Comparison of ENCODE assay signal across 25 mouse cellular contexts in genomic region chr11:49645677-49646076, GRCm38 (mm10). TPM values are rescaled to one million over a fixed set of nuclear protein-coding genes. Genes with fewer than 3 reads are reported as not detected.
A peak's percentile ranks its signal among the peaks of the same experiment; 100 is the strongest.
DNase-seq lines count a peak whose midpoint lies in the region; ATAC-seq and TF ChIP-seq lines count a peak whose summit lies in the region.
"Had no signal": no experiment of that assay in that cellular context is flagged by ENCODE, and none has a peak within 500 bp of the region (broad histone marks: within the 10 kb centered on the region; RNA-seq: fewer than 3 reads in every experiment).

No protein-coding gene starts in this region.

- ATAC-seq in hindbrain, postnatal 0 days: peak; percentile 30; the same call in 1 of the 2 replicates
- no peak for ATAC-seq in hindbrain, embryonic 16.5 days
- 0 out of 2 replicates have a peak, but pooled peaks have one; percentile 12 for ATAC-seq in liver, embryonic 11.5 days (replicated peaks; ENCODE audit: low FRiP score)
- no peak for ATAC-seq in liver, embryonic 12.5 days
- ATAC-seq: forebrain, embryonic 15.5 days; inflammation-experienced regulatory T-cells, adult 6 months had no signal

- no peaks in the 10 kb centered on the region for H3K9me3 ChIP-seq in heart, embryonic 10.5 days
- H3K9me3 ChIP-seq in hindbrain, postnatal 0 days (ENCODE audit: low read length): no peaks in the 10 kb centered on the region
- H3K9me3 ChIP-seq in hindbrain, embryonic 16.5 days (ENCODE audit: control insufficient read depth, low read length): no peaks in the 10 kb centered on the region
- no peaks in the 10 kb centered on the region for H3K9me3 ChIP-seq in liver, embryonic 11.5 days (ENCODE audit: control insufficient read depth, low read length)
- no peaks in the 10 kb centered on the region for H3K9me3 ChIP-seq in liver, embryonic 12.5 days (replicated peaks)
- H3K9me3 ChIP-seq: embryonic facial prominence, embryonic 12.5 days; forebrain, embryonic 15.5 days; heart, embryonic 15.5 days; hindbrain, embryonic 12.5 days had no signal

- peak overlapping the region; percentile 52; the same call in 1 of the 2 replicates for H3K27ac ChIP-seq in heart, embryonic 10.5 days
- no peak overlapping the region for H3K27ac ChIP-seq in hindbrain, postnatal 0 days
- no peak overlapping the region for H3K27ac ChIP-seq in hindbrain, embryonic 16.5 days (ENCODE audit: low read depth, low read length)
- no peak overlapping the region for H3K27ac ChIP-seq in liver, embryonic 11.5 days (ENCODE audit: low read depth, low read length)
- no peak overlapping the region for H3K27ac ChIP-seq in liver, embryonic 12.5 days
- H3K27ac ChIP-seq: embryonic facial prominence, embryonic 12.5 days; forebrain, embryonic 15.5 days; heart, embryonic 15.5 days; hindbrain, embryonic 12.5 days had no signal

- no peak overlapping the region for H3K4me3 ChIP-seq in heart, embryonic 10.5 days
- H3K4me3 ChIP-seq in hindbrain, postnatal 0 days (ENCODE audit: low read length): no peak overlapping the region
- H3K4me3 ChIP-seq in hindbrain, embryonic 16.5 days (ENCODE audit: low read length): no peak overlapping the region
- H3K4me3 ChIP-seq in liver, embryonic 11.5 days (ENCODE audit: low read depth, low read length): no peak overlapping the region
- no peak overlapping the region for H3K4me3 ChIP-seq in liver, embryonic 12.5 days
- H3K4me3 ChIP-seq: embryonic facial prominence, embryonic 12.5 days; forebrain, embryonic 15.5 days; heart, embryonic 15.5 days; hindbrain, embryonic 12.5 days had no signal

- peaks cover 8% of the 10 kb centered on the region; the same call in 1 of the 2 replicates for H3K36me3 ChIP-seq in heart, embryonic 10.5 days
- H3K36me3 ChIP-seq in hindbrain, postnatal 0 days (ENCODE audit: insufficient read depth, low read length): no peaks in the 10 kb centered on the region
- no peaks in the 10 kb centered on the region for H3K36me3 ChIP-seq in hindbrain, embryonic 16.5 days (ENCODE audit: control insufficient read depth, insufficient read depth, low read length)
- no peaks in the 10 kb centered on the region for H3K36me3 ChIP-seq in liver, embryonic 11.5 days (ENCODE audit: control insufficient read depth, insufficient read depth, low read length)
- H3K36me3 ChIP-seq in liver, embryonic 12.5 days: no peaks in the 10 kb centered on the region
- H3K36me3 ChIP-seq: embryonic facial prominence, embryonic 12.5 days; forebrain, embryonic 15.5 days; heart, embryonic 15.5 days; hindbrain, embryonic 12.5 days had no signal

- H3K4me1 ChIP-seq in heart, embryonic 10.5 days: peaks cover 11% of the 10 kb centered on the region
- no peaks in the 10 kb centered on the region for H3K4me1 ChIP-seq in hindbrain, postnatal 0 days (ENCODE audit: insufficient read depth, low read length)
- H3K4me1 ChIP-seq in hindbrain, embryonic 16.5 days (ENCODE audit: control insufficient read depth, insufficient read depth, low read depth, low read length): no peaks in the 10 kb centered on the region
- peaks cover 6% of the 10 kb centered on the region for H3K4me1 ChIP-seq in liver, embryonic 11.5 days (replicated peaks; ENCODE audit: control insufficient read depth, insufficient read depth, low read length)
- peaks cover 11% of the 10 kb centered on the region for H3K4me1 ChIP-seq in liver, embryonic 12.5 days
- H3K4me1 ChIP-seq: forebrain, embryonic 15.5 days; hindbrain, embryonic 12.5 days had no signal

- H3K4me2 ChIP-seq in hindbrain, postnatal 0 days (ENCODE audit: low read depth, low read length): no peak overlapping the region
- no peak overlapping the region for H3K4me2 ChIP-seq in hindbrain, embryonic 16.5 days (ENCODE audit: low read length)
- no peak overlapping the region for H3K4me2 ChIP-seq in liver, embryonic 11.5 days
- H3K4me2 ChIP-seq in liver, embryonic 12.5 days: no peak overlapping the region
- H3K4me2 ChIP-seq: embryonic facial prominence, embryonic 12.5 days; forebrain, embryonic 15.5 days; heart, embryonic 15.5 days; hindbrain, embryonic 12.5 days had no signal

- no peak for DNase-seq in heart, embryonic 10.5 days (ENCODE audit: low spot score)
- no peak for DNase-seq in heart, postnatal 10 days
- no peak for DNase-seq in hindbrain, postnatal 0 days (ENCODE audit: low spot score)
- no peak for DNase-seq in liver, embryonic 11.5 days (ENCODE audit: low spot score)
- peak; percentile 60 for DNase-seq in testis, postnatal 10 days (ENCODE audit: low spot score)
- no peak for DNase-seq in testis, postnatal 14 days (ENCODE audit: low spot score)
- DNase-seq: adrenal gland, postnatal 10 days; cerebellum, adult 11 months; cerebellum, adult 8-10 months; cerebellum, postnatal 25 days; gastrocnemius, postnatal 10 days; heart, postnatal 4 days had no signal

- WGBS in heart, embryonic 10.5 days: 40% methylated on average over 8 of the region's 8 CpGs
- 72% methylated on average over 8 of the region's 8 CpGs for WGBS in hindbrain, postnatal 0 days
- WGBS in hindbrain, embryonic 16.5 days: 52% methylated on average over 7 of the region's 8 CpGs
- 50% methylated on average over 7 of the region's 8 CpGs for WGBS in liver, embryonic 11.5 days
- 44% methylated on average over 8 of the region's 8 CpGs for WGBS in liver, embryonic 12.5 days (ENCODE audit: insufficient replicate concordance)

- intact Hi-C loops in heart, postnatal 10 days (cut with DNase I): no loop called here

- no peak for TF ChIP-seq CTCF in hindbrain, postnatal 0 days (IDR thresholded peaks at IDR 0.05; ENCODE audit: low read depth)

- no peaks in the 10 kb centered on the region for H3K27me3 ChIP-seq in heart, embryonic 10.5 days (ENCODE audit: insufficient read depth, poor library complexity, severe bottlenecking)
- H3K27me3 ChIP-seq in hindbrain, postnatal 0 days (ENCODE audit: insufficient read depth, low read length): no peaks in the 10 kb centered on the region
- H3K27me3 ChIP-seq in hindbrain, embryonic 16.5 days (replicated peaks; ENCODE audit: control insufficient read depth, insufficient read depth, low read length): no peaks in the 10 kb centered on the region
- no peaks in the 10 kb centered on the region for H3K27me3 ChIP-seq in liver, embryonic 11.5 days (replicated peaks; ENCODE audit: control insufficient read depth, insufficient read depth, low read length)
- H3K27me3 ChIP-seq in liver, embryonic 12.5 days (replicated peaks): peaks cover 5% of the 10 kb centered on the region; the same call in 1 of the 2 replicates
- H3K27me3 ChIP-seq: embryonic facial prominence, embryonic 12.5 days; forebrain, embryonic 15.5 days; heart, embryonic 15.5 days; hindbrain, embryonic 12.5 days had no signal

- H3K9ac ChIP-seq in hindbrain, postnatal 0 days (replicated peaks; ENCODE audit: low read length): no peak overlapping the region
- H3K9ac ChIP-seq in hindbrain, embryonic 16.5 days (ENCODE audit: low read depth, low read length): no peak overlapping the region
- no peak overlapping the region for H3K9ac ChIP-seq in liver, embryonic 11.5 days (ENCODE audit: low read depth, low read length)
- H3K9ac ChIP-seq in liver, embryonic 12.5 days: no peak overlapping the region
- H3K9ac ChIP-seq: embryonic facial prominence, embryonic 12.5 days; forebrain, embryonic 15.5 days; heart, embryonic 15.5 days; hindbrain, embryonic 12.5 days had no signal

RNA-seq across cellular contexts. Expression of gene Scgb3a1, which starts 17.7 kb away (rescaled TPM):
- polyA plus RNA-seq in heart, embryonic 10.5 days (2016; fragmentation: Nextera tagmentation; extraction: Ambion mirVana): 0.30 and 1.3 TPM in 2 replicates
- total RNA-seq in heart, postnatal 10 days (2021): 10 to 100 TPM in 1 of 2 experiments, not detected in 1; 15.7 TPM
- not detected in 2 replicates for total RNA-seq in hindbrain, postnatal 0 days (2014; rRNA removed)
- polyA plus RNA-seq in hindbrain, postnatal 0 days (2015; fragmentation: Nextera tagmentation; extraction: Ambion mirVana): 0.33 and 0.55 TPM in 2 replicates
- not detected in 2 replicates for polyA plus RNA-seq in hindbrain, embryonic 16.5 days (2015; fragmentation: Nextera tagmentation; extraction: Ambion mirVana)
- not detected in 2 replicates for polyA plus RNA-seq in liver, embryonic 11.5 days (2014; fragmentation: Nextera tagmentation; extraction: Ambion mirVana)
- not detected in 2 replicates for polyA plus RNA-seq in liver, embryonic 12.5 days (2016; fragmentation: Nextera tagmentation; extraction: Ambion mirVana)
- total RNA-seq: adrenal gland, postnatal 10 days; adrenal gland, postnatal 4 days; gastrocnemius, postnatal 10 days; heart, postnatal 4 days; MEL had no signal
- polyA plus RNA-seq: brain, embryonic 14.5 days; C2C12; cortical plate, adult 2 months; embryonic facial prominence, embryonic 12.5 days; forebrain, embryonic 11.5 days; forebrain, embryonic 15.5 days; hindbrain, embryonic 12.5 days; inflammation-experienced regulatory T-cells, adult 6 months had no signal

RNA-seq across cellular contexts. Expression of gene Flt4, which starts 36.6 kb away (rescaled TPM):
- 7.3 and 8.2 TPM in 2 replicates for polyA plus RNA-seq in heart, embryonic 10.5 days (2016; fragmentation: Nextera tagmentation; extraction: Ambion mirVana)
- total RNA-seq in heart, postnatal 10 days (2021): 10 to 100 TPM; 14.5 to 14.9 TPM
- 2.5 and 3.7 TPM in 2 replicates for total RNA-seq in hindbrain, postnatal 0 days (2014; rRNA removed)
- polyA plus RNA-seq in hindbrain, postnatal 0 days (2015; fragmentation: Nextera tagmentation; extraction: Ambion mirVana): 1.2 TPM in 2 replicates
- polyA plus RNA-seq in hindbrain, embryonic 16.5 days (2015; fragmentation: Nextera tagmentation; extraction: Ambion mirVana): 1.5 and 1.9 TPM in 2 replicates
- polyA plus RNA-seq in liver, embryonic 11.5 days (2014; fragmentation: Nextera tagmentation; extraction: Ambion mirVana): 9.2 and 9.9 TPM in 2 replicates
- polyA plus RNA-seq in liver, embryonic 12.5 days (2016; fragmentation: Nextera tagmentation; extraction: Ambion mirVana): 4.7 and 4.8 TPM in 2 replicates
- polyA plus RNA-seq: inflammation-experienced regulatory T-cells, adult 6 months had no signal

Comparison
In these comparisons a context has a peak if more than half of its experiments do, and no peak if none do; other contexts are left out.
1. ATAC-seq: peak in hindbrain, postnatal 0 days (single experiment) and liver, embryonic 11.5 days (single experiment); none in hindbrain, embryonic 16.5 days (single experiment) and liver, embryonic 12.5 days (single experiment).